Mouse (Mus musculus) activated CD4-positive, CD25-positive, alpha-beta regulatory T cell, adult 4 months (primary cell): ENCODE results near the gene Insc. TPM values are rescaled to one million over a fixed set of nuclear protein-coding genes. Genes with fewer than 3 reads are reported as not detected.

Source experiments
- ATAC-seq: one replicate; pipeline ENCODE4 v1.8.0; 2017
- polyA plus RNA-seq, 2 experiments: library from polyadenylated mRNA; unstranded; fragments of 100-300 nt; shearing (Covaris generic); gene quantifications; one replicate each; pipeline ENCODE4 v1.2.1; 2017

Gene Insc
- polyA plus RNA-seq, 2 experiments from 2014 or later: 1.2 TPM; not detected in 1

DNA sequence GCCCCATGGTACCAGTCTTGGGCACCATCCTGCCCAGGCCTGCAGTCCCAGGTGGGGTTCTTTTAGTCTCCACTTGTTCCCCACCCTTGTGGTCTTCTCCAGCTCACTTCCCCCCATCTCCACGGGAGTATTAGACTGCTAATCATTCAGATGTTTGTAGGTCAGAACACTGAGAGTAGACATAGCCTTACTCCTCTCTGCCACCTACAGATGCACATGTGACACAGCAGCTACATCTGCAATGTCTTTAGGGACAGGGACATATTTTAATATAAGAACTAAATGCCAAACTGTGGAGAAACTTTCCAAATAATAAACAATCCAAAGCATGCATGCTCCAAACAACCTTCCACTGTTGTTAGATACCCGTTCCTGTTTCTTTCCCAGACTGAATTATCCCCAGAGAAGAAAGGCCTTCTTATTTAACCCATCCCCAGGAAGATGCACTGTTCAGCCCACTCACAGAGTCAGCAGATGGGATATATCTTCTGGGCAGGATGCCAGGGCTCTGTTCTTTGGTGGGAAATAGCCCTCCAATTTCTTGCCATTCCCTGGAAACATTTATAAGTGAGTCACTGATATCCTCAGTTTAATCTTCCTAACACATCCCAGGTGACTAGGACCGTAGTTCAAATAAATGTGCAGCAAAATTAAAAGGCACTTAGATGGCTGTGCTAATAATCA, 88.9 kb downstream of the Insc start:
- no peak for ATAC-seq

DNA sequence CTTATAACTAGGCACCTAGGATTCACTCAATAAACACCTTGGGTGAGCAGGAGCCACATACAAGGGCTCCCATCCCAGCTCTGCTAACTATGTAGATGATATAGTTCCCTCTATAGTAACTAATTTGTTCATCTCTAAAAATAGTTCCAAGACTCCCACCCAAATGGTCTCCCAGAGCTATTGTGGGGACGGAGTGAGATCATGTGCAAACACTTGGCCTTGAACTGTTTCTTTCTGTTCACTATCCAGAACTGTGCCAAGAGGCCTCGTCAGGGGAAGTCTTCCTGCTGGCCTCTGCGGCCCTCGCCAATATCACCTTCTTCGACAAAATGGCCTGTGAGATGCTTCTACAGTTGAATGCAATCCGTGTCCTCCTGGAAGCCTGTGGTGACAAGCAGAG, 91.0 kb downstream of the Insc start:
- ATAC-seq: no peak

DNA sequence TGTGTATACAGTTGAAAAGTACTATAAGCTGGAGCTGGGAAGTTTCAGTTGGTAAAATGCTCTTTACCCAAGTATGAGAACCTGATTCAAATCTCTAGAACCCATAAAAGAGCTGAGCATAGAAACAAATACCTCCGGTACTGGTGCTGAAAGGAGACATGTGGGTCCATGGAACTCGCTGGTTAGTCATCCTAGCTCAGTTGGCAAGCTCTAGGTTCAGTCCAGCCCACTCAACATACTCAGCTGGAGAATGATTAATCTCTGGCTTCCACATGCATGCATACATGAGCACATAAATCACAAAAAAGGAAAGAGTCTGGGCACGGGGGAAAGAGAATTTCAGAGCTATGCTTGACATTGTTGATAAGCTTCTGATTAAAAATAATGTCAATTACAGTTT, 93.8 kb downstream of the Insc start:
- no peak for ATAC-seq

DNA sequence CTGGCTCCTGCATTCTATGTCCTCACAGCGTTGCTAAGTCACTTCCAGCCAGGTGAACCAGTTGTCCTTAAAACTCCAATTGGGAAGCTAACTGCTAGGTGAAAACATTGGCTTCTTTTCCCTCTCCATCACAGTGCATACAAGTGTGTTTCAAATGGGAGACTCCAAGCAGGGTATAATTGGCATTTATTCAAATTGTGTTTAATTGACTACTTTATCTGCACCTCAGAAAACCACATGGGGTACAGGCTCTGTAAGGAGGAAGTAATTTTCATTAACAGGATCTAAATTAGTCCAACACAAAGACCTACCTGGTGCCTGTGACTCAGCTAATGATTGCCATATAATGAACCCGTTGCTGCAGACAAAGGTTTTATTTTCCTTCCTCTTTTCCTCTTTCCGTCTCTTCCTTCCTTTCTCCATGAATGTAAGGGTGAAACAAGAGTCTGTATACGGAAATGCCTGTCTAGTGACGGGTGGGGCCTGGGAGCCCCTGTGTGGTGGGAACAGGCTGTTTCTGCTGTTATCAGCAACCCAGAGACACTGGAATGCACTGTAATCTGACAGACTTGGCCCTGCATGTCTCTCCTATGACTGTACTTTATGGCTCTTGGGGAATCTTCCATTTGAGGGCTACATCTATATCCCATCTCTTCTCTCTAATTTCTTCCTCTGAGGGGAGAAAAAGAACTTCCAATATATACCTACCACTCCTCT, 96.7 kb downstream of the Insc start:
- no peak for ATAC-seq

DNA sequence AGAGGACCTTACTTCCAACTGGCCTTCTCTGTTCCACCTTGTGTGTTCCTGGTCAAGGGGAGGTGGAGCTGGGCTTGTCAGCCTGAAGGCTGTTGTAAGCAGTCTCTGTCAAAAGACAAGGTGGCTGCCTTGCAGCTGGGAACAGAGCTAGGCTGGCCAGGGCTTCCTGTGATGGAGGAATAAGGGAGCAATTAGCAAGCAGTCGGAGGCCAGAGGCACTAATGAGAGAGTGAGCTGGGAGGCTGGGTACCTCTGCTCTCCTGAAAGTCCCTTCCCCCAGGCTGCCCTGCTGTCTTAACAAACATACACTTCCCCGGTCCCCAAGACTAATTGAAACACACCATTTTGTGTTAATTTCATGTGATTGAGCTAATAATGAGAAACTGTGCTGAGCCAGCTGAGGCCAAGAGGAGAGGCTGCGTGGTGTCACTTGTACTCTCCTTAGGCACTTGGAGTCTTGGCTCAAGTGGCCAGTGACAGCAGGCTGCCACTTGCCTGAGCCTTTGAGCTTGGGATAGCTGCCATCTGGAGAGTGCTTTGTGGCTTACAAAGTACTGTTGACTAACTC, 99.2 kb downstream of the Insc start:
- no peak for ATAC-seq

DNA sequence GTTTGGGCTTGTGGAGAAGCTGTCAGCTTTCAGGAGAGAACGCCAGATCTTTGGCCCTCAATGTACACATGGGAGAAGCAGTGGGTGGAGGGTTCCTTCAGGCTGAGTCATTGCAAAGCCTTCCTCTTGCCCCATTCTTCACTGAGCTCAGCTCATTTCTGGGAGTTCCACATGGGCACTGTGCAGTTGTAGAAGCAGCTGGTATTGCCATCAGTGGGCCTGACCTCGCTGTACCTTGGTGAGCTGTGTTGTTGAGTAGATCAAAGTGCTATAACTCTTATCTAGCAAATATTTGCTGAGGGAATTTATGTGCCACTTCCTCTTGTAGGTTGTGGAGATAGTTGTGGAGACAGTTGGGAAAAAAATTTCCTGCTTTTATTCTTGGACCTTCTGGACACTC, 103.7 kb downstream of the Insc start:
- no peak for ATAC-seq

DNA sequence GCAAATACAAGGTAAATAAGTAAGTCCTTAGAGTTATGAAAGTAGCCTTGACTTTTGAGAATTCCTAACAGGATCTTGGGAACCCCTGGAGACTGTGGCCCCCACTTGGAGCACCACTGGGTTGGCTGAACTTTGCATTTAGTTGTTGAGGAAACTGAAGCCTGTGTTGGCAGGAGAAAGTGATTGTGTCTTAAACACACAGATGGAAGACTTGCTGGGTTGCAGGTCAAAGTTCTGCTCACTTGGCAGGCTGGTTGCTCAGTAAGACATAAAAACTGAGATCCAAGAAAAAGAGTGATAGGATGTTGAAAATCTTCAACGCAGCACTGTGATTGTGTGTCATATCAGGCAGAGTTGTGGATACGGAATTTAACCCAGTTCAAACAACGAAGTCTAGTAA, 108.9 kb downstream of the Insc start:
- ATAC-seq: no peak

DNA sequence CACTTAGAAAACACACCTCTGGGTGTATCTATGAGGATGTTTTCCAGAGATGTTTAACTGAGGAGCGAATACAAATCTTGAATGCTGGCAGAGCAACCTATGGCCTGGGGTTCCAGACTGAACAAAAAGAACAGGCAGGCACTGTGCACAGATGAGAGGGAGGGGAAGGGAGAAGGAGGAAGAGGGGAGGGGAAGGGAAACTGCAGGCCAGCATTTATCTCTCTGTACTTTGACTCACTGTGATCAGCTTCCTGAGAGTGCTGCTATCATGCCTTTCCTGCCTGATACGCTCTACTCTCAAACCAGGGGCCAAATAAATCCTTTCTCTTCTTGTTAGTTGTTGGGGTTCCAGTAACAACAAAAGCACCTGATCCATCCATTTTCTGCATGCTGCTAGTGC, 110.7 kb downstream of the Insc start:
- ATAC-seq: no peak

DNA sequence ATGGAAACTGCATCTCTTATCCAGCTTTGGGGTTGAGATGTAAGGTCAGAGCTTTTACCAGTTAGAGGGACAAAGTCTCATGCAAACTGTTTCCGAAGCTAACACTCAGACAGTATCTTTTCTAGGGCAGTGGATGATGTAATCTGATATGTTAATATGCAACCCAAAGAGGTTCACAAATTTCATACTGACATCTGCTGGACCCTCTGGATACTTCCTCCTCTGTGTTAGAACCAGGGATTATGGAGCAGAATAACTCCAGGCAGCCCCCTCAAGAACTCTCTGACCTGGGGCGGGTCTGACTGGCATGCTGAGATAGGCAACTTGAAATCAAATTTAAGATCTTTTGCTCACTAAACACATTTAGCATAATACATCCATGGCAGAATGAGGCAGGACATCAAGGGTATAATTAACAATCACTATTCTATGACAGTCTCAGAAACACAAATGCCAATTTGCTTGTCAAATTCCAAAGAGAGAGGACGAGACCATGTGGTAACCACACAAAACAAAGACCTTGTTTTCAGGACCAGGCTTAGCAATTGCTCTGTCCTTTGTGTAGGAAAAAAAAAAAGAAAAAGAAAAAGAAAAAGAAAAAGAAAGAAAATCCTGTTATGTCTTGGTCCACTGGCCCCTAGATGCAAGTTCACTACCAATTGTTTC, 117.5 kb downstream of the Insc start:
- ATAC-seq: no peak

DNA sequence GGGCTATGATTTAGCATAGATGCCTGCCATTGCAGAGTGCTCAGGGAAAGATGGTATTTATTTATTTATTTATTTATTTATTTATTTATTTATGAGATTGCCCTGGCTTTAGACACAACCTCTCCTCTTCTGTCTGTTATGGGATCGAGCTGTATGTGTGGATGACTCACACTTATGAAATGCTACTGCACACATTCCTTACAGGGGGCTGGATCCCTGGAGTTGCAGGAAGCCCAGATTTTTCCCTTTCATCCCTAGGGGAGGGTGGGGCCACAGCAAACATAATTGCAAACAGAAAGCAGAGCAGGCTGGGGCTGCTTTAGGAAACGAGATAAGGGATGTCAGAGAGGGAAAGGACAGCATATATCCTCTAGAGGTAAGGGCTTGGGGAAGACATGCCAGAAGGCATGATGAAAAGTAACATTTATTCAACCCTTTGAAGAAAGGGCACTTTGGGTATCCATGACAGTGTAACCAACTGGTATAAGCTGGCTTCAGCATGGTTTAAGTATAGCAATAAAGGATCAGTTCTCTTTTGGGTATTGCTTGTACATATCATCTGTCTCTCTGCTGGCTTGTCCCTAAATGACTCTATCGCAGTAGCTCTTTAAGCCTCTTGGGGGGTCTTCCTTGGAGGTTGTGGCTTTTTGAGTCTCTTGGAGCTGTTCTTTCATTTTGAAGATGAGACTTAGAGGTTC, 130.0 kb downstream of the Insc start:
- ATAC-seq: no peak

DNA sequence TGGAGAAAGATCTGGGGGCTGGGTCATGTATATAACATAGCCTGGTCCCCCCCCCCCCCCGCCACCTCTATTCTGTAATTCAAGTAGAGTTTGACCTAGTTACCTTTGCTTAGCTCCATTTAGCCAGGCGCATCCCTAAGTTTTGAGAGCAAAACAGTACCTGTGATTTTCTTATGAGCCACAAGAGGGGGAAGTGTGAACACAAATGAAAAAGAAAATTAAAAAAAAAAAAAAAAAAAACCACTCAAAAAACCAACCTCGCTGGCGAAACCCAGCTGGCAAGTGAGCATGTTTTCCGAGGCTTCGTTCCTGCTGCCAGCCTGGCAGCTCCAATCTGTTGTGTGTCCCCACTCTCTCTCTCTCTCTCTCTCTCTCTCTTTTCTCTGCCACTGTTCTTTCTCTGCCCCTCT, 130.5 kb downstream of the Insc start:
- ATAC-seq: no peak

DNA sequence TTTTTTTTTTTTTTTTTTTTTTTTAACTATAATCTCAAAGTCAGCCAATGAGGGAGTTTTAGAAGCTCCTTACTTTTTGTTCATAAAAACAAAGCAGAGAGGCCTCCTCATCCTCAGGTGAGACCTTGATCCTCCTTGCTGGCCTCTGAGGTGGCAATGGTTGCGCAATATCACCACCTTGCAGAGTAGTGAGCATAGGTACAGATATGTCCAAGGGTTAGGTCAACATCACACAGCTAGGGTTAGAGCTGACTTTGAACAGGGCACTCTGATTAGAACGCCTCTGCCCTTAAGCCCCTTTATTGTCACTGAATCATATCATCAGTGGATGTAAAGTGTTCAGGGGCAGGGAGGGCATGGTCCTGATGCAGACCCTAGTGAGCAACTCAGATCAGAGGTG, 131.1 kb downstream of the Insc start:
- no peak for ATAC-seq

DNA sequence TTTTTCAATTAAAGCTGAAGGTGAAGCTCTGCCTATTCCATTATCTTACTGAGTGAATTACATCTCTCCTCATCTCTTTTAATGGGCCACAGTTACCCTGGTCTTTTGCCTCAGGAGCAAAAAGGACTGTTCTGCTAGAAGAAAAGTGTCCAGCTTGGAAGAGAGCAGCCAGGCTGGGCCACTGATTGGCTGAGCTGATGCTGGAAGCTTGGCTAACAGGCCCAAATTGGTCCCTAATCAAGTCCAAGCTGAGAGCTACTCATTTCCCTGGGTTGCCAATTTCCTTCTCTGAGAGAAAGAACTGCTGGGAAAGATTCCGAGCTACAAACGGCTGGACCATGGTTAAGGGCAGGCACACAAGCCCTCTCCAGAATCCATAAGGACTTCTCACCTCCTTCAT, 140.1 kb downstream of the Insc start:
- ATAC-seq: no peak

DNA sequence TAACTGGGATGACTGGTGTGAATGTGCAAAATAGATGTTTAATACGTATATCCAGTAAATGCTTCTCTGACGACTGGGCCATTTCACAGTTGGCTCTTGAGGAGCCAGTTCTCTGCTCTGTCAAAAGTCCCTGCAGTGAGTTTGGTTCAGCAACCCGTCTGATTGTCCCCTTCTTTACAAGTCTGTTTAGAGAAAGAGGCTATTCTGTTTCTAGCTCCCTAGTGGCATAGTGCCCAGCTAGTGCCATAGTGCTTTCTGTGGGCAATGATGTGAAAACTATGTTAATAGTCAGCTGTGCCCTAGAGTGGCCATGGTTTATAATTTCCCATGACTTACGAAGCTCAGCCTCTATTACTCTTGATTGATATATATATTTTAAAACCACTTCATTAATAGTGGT, 143.4 kb downstream of the Insc start:
- ATAC-seq: no peak

DNA sequence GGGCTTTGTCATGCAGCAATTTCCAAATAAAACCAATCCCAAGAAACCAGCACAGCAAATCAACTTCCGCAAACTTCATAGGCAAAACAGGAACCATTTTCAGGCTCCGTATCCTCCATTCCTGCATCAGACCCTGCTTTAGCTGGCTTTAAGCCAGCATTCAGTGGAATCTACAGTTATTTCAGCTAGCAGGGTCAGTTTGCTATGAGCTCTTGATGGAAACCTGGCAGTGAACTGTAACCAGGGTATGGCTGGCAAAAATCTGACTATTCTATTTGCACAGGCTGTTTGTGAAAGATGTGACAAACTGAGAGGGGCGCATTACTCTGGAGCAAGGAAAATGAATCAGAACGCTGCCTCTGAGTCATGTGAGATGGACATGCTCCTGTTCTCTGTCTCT, 146.7 kb downstream of the Insc start:
- no peak for ATAC-seq

DNA sequence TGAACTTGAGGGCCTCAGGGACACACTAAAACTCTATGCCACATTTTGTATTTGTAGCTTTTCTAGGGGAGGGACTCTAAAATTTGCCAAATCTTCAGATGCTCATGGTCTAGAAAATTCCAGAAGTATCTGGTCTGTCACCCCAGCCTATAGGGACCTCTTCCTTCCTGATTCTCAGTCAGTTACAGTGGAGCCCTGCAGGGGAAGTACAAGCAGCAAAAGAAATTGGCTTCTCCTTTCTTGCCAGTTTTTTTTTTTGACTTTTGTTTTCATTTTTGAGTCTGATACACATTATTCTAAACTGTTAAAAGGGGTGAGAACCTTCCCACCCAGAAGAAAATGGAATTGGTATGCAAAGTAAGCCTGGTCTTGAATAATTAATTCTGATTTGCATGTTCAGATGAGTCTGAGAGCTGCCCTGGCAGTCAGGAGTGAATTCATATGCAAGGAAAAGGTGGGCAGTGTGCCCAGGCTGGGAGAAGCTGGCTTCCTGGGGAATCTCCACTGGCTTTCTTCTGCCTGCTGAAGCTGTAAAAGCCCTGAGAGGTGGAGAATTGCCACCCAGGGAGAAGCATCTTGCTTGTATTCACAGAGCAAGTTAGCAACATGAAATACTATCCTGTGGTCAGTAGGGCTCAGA, 149.2 kb downstream of the Insc start:
- ATAC-seq: no peak

DNA sequence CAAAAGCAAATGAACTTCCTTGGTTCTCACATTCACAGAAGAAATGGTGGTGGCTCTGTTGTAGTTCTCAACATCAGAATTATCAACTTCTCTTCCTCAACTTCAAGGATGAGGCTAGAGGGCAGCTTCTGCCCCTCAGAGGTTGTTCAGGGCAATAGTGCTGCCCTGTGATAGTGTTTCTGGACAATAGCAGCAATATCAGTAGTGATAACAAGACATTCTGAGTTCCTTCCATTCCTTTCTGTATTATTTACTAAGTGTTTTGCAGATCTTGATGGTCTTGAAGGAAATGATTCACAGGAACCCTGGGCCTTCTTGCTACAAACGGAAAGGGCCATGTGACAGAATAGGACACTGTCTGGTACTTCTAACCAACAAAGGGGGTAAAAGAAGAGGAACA, 150.4 kb downstream of the Insc start:
- no peak for ATAC-seq

DNA sequence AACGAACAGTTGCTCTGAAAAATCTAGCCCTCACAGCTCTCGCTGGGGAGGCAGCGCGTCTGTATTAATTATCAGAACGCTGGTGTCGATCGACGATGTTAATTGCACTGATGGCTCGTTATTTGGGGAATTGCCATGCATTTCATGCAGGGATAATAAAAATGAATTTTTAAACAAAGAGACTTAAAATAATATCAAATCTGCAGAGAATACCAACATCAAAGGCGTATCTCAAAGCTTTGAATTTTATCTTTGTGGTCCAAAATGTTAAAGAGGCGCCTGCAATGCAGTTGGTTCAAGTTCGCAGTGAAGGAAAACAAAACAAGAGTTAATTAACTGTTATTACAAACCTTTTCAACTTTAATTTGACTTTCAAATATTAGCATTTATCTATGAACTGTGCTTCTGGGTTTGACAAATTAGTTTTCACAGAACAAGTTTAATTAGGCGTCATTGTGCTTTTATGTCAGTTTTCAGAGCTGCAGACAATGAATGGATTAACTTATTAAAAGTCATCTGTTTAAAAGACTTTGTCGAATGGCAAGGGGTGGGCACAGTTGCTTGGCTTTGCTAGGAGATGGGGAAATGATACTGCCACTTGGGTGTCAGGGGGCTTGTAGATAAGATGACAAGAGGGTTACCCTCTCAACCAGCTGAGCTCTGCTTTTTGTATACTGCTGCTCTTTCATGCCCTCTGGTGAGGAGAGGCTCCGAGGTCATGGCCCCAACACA, 153.6 kb downstream of the Insc start:
- no peak for ATAC-seq
